ENCODE assay signal across 17 mouse cellular contexts in the genomic region with DNA sequence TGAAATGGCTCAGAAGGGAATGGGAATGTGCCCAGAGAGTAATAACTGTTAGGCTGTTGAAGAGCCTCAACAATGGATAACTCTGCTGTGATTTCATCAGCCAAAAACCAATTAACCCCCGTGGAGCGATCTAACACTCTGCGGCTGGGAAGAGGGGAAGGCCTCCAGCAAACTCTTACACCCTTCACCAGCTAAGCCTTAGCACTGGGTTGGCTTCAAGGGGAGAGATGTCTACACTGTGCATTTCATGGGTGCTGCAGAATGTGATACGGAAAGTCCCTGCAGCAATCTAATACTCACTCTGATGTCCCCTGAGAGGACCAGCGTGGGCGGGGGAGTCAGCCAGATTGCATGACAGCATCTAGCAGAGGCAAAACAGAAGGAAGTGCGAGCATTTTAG.
A peak's percentile ranks its signal among the peaks of the same experiment; 100 is the strongest.
DNase-seq lines count a peak whose midpoint lies in the region; ATAC-seq and TF ChIP-seq lines count a peak whose summit lies in the region.
"Had no signal": no experiment of that assay in that cellular context is flagged by ENCODE, and none has a peak within 500 bp of the region (broad histone marks: within the 10 kb centered on the region; RNA-seq: fewer than 3 reads in every experiment).

No protein-coding gene starts in this region.

- WGBS in heart, embryonic 12.5 days, result 65% methylated on average over 7 of the region's 7 CpGs
- WGBS in midbrain, postnatal 0 days, result 66% methylated on average over 7 of the region's 7 CpGs
- 79% methylated on average over 7 of the region's 7 CpGs for WGBS in midbrain, embryonic 14.5 days

- H3K4me2 ChIP-seq in heart, embryonic 12.5 days, result no peak overlapping the region
- H3K4me2 ChIP-seq in midbrain, postnatal 0 days (ENCODE audit: low read depth, low read length, poor library complexity, severe bottlenecking), result no peak overlapping the region
- H3K4me2 ChIP-seq in midbrain, embryonic 14.5 days (ENCODE audit: low read length), result no peak overlapping the region
- H3K4me2 ChIP-seq: heart, embryonic 15.5 days; liver, embryonic 13.5 days; midbrain, embryonic 15.5 days had no signal

- H3K27me3 ChIP-seq in heart, embryonic 12.5 days (replicated peaks), result 0 out of 2 replicates have a peak, but pooled peaks cover 7% of the 10 kb centered on the region
- H3K27me3 ChIP-seq in midbrain, postnatal 0 days (ENCODE audit: insufficient read depth, low read length), result no peaks in the 10 kb centered on the region
- H3K27me3 ChIP-seq in midbrain, embryonic 14.5 days (ENCODE audit: control insufficient read depth, insufficient read depth, low read length), result no peaks in the 10 kb centered on the region
- H3K27me3 ChIP-seq: heart, embryonic 15.5 days; liver, embryonic 13.5 days; midbrain, embryonic 15.5 days had no signal

- TF ChIP-seq CTCF in midbrain, postnatal 0 days (IDR thresholded peaks at IDR 0.05), result no peak

- intact Hi-C loops in gastrocnemius, postnatal 14 days (cut with DNase I; ENCODE audit: low total_unique reads), result no loop called here

- no peaks in the 10 kb centered on the region for H3K9me3 ChIP-seq in heart, embryonic 12.5 days (replicated peaks)
- no peaks in the 10 kb centered on the region for H3K9me3 ChIP-seq in midbrain, postnatal 0 days (ENCODE audit: low read length)
- no peaks in the 10 kb centered on the region for H3K9me3 ChIP-seq in midbrain, embryonic 14.5 days (ENCODE audit: control insufficient read depth, low read length)
- H3K9me3 ChIP-seq: heart, embryonic 15.5 days; liver, embryonic 13.5 days; midbrain, embryonic 15.5 days had no signal

- peaks cover 15% of the 10 kb centered on the region; the same call in 1 of the 2 replicates for H3K4me1 ChIP-seq in heart, embryonic 12.5 days (replicated peaks)
- H3K4me1 ChIP-seq in midbrain, postnatal 0 days (ENCODE audit: insufficient read depth, low read length), result no peaks in the 10 kb centered on the region
- H3K4me1 ChIP-seq in midbrain, embryonic 14.5 days (ENCODE audit: control insufficient read depth, insufficient read depth, low read length), result peaks cover 5% of the 10 kb centered on the region; the same call in 1 of the 2 replicates
- H3K4me1 ChIP-seq: liver, embryonic 13.5 days had no signal

- no peak for ATAC-seq in heart, embryonic 12.5 days (ENCODE audit: insufficient number of reproducible peaks, low FRiP score)
- no peak for ATAC-seq in midbrain, postnatal 0 days (ENCODE audit: low FRiP score)
- ATAC-seq in midbrain, embryonic 14.5 days (ENCODE audit: low FRiP score, low TSS enrichment), result no peak
- ATAC-seq in megakaryocyte, adult 5-6 weeks (ENCODE audit: poor library complexity, severe bottlenecking), result no peak
- ATAC-seq: CD4-positive, CD25-positive, alpha-beta regulatory T cell, adult 4 months; midbrain, embryonic 15.5 days; Patski had no signal

- H3K4me3 ChIP-seq in heart, embryonic 12.5 days, result no peak overlapping the region
- no peak overlapping the region for H3K4me3 ChIP-seq in midbrain, postnatal 0 days (ENCODE audit: low read depth, low read length)
- H3K4me3 ChIP-seq in midbrain, embryonic 14.5 days (replicated peaks; ENCODE audit: low read depth, low read length), result no peak overlapping the region
- H3K4me3 ChIP-seq: heart, embryonic 15.5 days; liver, embryonic 13.5 days; midbrain, embryonic 15.5 days had no signal

- H3K36me3 ChIP-seq in heart, embryonic 12.5 days, result no peaks in the 10 kb centered on the region
- no peaks in the 10 kb centered on the region for H3K36me3 ChIP-seq in midbrain, postnatal 0 days (ENCODE audit: insufficient read depth, low read length)
- H3K36me3 ChIP-seq in midbrain, embryonic 14.5 days (ENCODE audit: control insufficient read depth, insufficient read depth, low read length), result no peaks in the 10 kb centered on the region
- H3K36me3 ChIP-seq: heart, embryonic 15.5 days; liver, embryonic 13.5 days; midbrain, embryonic 15.5 days had no signal

- peak; percentile 95 for DNase-seq in heart, adult 11 months
- DNase-seq in midbrain, postnatal 0 days (ENCODE audit: low spot score), result peak; percentile 42
- no peak for DNase-seq in midbrain, embryonic 14.5 days
- peak; percentile 32 for DNase-seq in gastrocnemius, postnatal 14 days
- DNase-seq in skeletal muscle tissue, adult 2 months (ENCODE audit: low read depth, low spot score), result peak; percentile 3
- DNase-seq in cerebellum, postnatal 36 days, result no peak
- DNase-seq: kidney, adult 8-10 months; layer of hippocampus, adult 9-11 months; liver, embryonic 13.5 days; right cerebral cortex, adult 18-20 months; thymus, postnatal 25 days had no signal

- no peak overlapping the region for H3K27ac ChIP-seq in heart, embryonic 12.5 days (ENCODE audit: poor library complexity, severe bottlenecking)
- H3K27ac ChIP-seq in midbrain, postnatal 0 days (ENCODE audit: low read depth, low read length), result no peak overlapping the region
- H3K27ac ChIP-seq in midbrain, embryonic 14.5 days (replicated peaks; ENCODE audit: low read depth, low read length), result no peak overlapping the region
- H3K27ac ChIP-seq: heart, embryonic 15.5 days; liver, embryonic 13.5 days; midbrain, embryonic 15.5 days had no signal

- no peak overlapping the region for H3K9ac ChIP-seq in heart, embryonic 12.5 days
- H3K9ac ChIP-seq in midbrain, postnatal 0 days (replicated peaks; ENCODE audit: low read length, poor library complexity, severe bottlenecking), result no peak overlapping the region
- H3K9ac ChIP-seq in midbrain, embryonic 14.5 days (replicated peaks; ENCODE audit: low read length), result no peak overlapping the region
- H3K9ac ChIP-seq: heart, embryonic 15.5 days; liver, embryonic 13.5 days; midbrain, embryonic 15.5 days had no signal

Comparison
In these comparisons a context has a peak if more than half of its experiments do, and no peak if none do; other contexts are left out.
1. DNase-seq: peak in heart, adult 11 months (single experiment), midbrain, postnatal 0 days (single experiment), gastrocnemius, postnatal 14 days (single experiment) and skeletal muscle tissue, adult 2 months (single experiment); none in midbrain, embryonic 14.5 days (single experiment) and cerebellum, postnatal 36 days (0 of 2).